10 mouse cellular contexts compared by ENCODE assay signal in genomic region chr13:46350075-46350747, GRCm38 (mm10).
DNase-seq lines count a peak whose midpoint lies in the region; ATAC-seq lines count a peak whose summit lies in the region.
"Had no signal": no experiment of that assay in that cellular context is flagged by ENCODE, and none has a peak within 500 bp of the region (broad histone marks: within the 10 kb centered on the region; RNA-seq: fewer than 3 reads in every experiment).

No protein-coding gene starts in this region.

- no peak for ATAC-seq in lung, embryonic 15.5 days (ENCODE audit: borderline replicate concordance, extremely low read depth, low FRiP score, low TSS enrichment)
- peak; percentile 89 for ATAC-seq in hindbrain, embryonic 15.5 days (ENCODE audit: low FRiP score, low read depth)
- ATAC-seq in midbrain, embryonic 15.5 days (replicated peaks): no peak; the same call in 1 of the 2 replicates
- no peak for ATAC-seq in megakaryocyte progenitor cell, adult 5-6 weeks (replicated peaks; ENCODE audit: poor library complexity)

- no peak overlapping the region for H3K9ac ChIP-seq in lung, embryonic 15.5 days
- no peak overlapping the region for H3K9ac ChIP-seq in hindbrain, embryonic 15.5 days
- no peak overlapping the region for H3K9ac ChIP-seq in midbrain, embryonic 15.5 days
- H3K9ac ChIP-seq: embryonic facial prominence, embryonic 12.5 days had no signal

- 65% methylated on average over 7 of the region's 7 CpGs for WGBS in lung, embryonic 15.5 days
- 57% methylated on average over 7 of the region's 7 CpGs for WGBS in hindbrain, embryonic 15.5 days
- 55% methylated on average over 7 of the region's 7 CpGs for WGBS in midbrain, embryonic 15.5 days

- no peak for DNase-seq in lung, adult 18-20 months
- peak; percentile 2 for DNase-seq in fibroblast of lung, adult 2 months (ENCODE audit: low read depth)
- no peak for DNase-seq in thymus, postnatal 25 days
- DNase-seq in thymus, postnatal 36 days: no peak

- H3K27ac ChIP-seq in lung, embryonic 15.5 days: 0 out of 2 replicates have a peak overlapping the region, but pooled peaks have one; percentile 10
- H3K27ac ChIP-seq in hindbrain, embryonic 15.5 days (replicated peaks): peak overlapping the region; percentile 68
- H3K27ac ChIP-seq in midbrain, embryonic 15.5 days: peak overlapping the region; percentile 66
- H3K27ac ChIP-seq: embryonic facial prominence, embryonic 12.5 days had no signal

- no peaks in the 10 kb centered on the region for H3K36me3 ChIP-seq in lung, embryonic 15.5 days
- no peaks in the 10 kb centered on the region for H3K36me3 ChIP-seq in hindbrain, embryonic 15.5 days
- H3K36me3 ChIP-seq in midbrain, embryonic 15.5 days (replicated peaks): no peaks in the 10 kb centered on the region
- H3K36me3 ChIP-seq: embryonic facial prominence, embryonic 12.5 days; G1E had no signal

- no peak overlapping the region for H3K4me2 ChIP-seq in lung, embryonic 15.5 days
- H3K4me2 ChIP-seq in hindbrain, embryonic 15.5 days: no peak overlapping the region
- H3K4me2 ChIP-seq in midbrain, embryonic 15.5 days: no peak overlapping the region
- H3K4me2 ChIP-seq: embryonic facial prominence, embryonic 12.5 days had no signal

- H3K4me1 ChIP-seq in lung, embryonic 15.5 days: no peaks in the 10 kb centered on the region
- H3K4me1 ChIP-seq in hindbrain, embryonic 15.5 days (replicated peaks): peaks cover 4% of the 10 kb centered on the region
- 0 out of 2 replicates have a peak, but pooled peaks cover 3% of the 10 kb centered on the region for H3K4me1 ChIP-seq in midbrain, embryonic 15.5 days
- H3K4me1 ChIP-seq: embryonic facial prominence, embryonic 12.5 days had no signal

- H3K4me3 ChIP-seq in lung, embryonic 15.5 days: no peak overlapping the region
- no peak overlapping the region for H3K4me3 ChIP-seq in hindbrain, embryonic 15.5 days
- no peak overlapping the region for H3K4me3 ChIP-seq in midbrain, embryonic 15.5 days
- H3K4me3 ChIP-seq: embryonic facial prominence, embryonic 12.5 days had no signal

- no peaks in the 10 kb centered on the region for H3K9me3 ChIP-seq in lung, embryonic 15.5 days
- H3K9me3 ChIP-seq in hindbrain, embryonic 15.5 days: no peaks in the 10 kb centered on the region
- H3K9me3 ChIP-seq in midbrain, embryonic 15.5 days: no peaks in the 10 kb centered on the region
- H3K9me3 ChIP-seq: embryonic facial prominence, embryonic 12.5 days; G1E had no signal

- H3K27me3 ChIP-seq in lung, embryonic 15.5 days: no peaks in the 10 kb centered on the region
- no peaks in the 10 kb centered on the region for H3K27me3 ChIP-seq in hindbrain, embryonic 15.5 days
- H3K27me3 ChIP-seq in midbrain, embryonic 15.5 days (replicated peaks): no peaks in the 10 kb centered on the region
- H3K27me3 ChIP-seq: embryonic facial prominence, embryonic 12.5 days had no signal

Comparison
In these comparisons a context has a peak if more than half of its experiments do, and no peak if none do; other contexts are left out.
1. H3K27ac ChIP-seq: peak in every context shown above with its lines; median percentile 68 in hindbrain, embryonic 15.5 days; 66 in midbrain, embryonic 15.5 days; 10 in lung, embryonic 15.5 days.